Mouse (Mus musculus) heart, embryonic 14.5 days (tissue): Measurements from ENCODE around the gene Cflar. TPM values are rescaled to one million over a fixed set of nuclear protein-coding genes. Genes with fewer than 3 reads are reported as not detected.
"Not testable (repeated sequence)": the region's sequence is repeated elsewhere in the genome, so short reads cannot be mapped to it uniquely, and the experiment has no call there.

Experiments
- ATAC-seq: fragments of 200-750 bp; cut with Nextera tagmentation; 2 replicates; pipeline ENCODE4 v1.8.0; 2017; ENCODE audit warnings: low read depth, moderate TSS enrichment; ENCODE audit not compliant: insufficient number of reproducible peaks, insufficient read depth, low FRiP score
- H3K27ac ChIP-seq, 2 experiments: fragments of 200-500 bp in 1 of 2; fragments of 300-500 bp in 1 of 2; sonication (generic) in 1 of 2; replicated peaks in 1 of 2; 2 replicates each; pipeline ENCODE4 v1.5.1; 2012 to 2014; ENCODE audit warnings: low read depth in 2 of 2, low read length in 2 of 2, control low read depth in 1 of 2, mild to moderate bottlenecking in 1 of 2, mixed read lengths in 1 of 2; ENCODE audit not compliant: control insufficient read depth in 1 of 2, insufficient read depth in 1 of 2
- H3K27me3 ChIP-seq: fragments of 300-500 bp; sonication (generic); 2 replicates; pipeline ENCODE4 v1.6.1; 2014; ENCODE audit warnings: mild to moderate bottlenecking, low read length, control low read depth; ENCODE audit not compliant: control insufficient read depth, insufficient read depth
- H3K36me3 ChIP-seq: fragments of 300-500 bp; sonication (generic); 2 replicates; pipeline ENCODE4 v1.6.1; 2014; ENCODE audit warnings: mild to moderate bottlenecking, control low read depth, low read length, mixed read lengths; ENCODE audit not compliant: control insufficient read depth, insufficient read depth
- H3K4me1 ChIP-seq, 2 experiments: fragments of 200-500 bp in 1 of 2; fragments of 300-500 bp in 1 of 2; sonication (generic) in 1 of 2; 2 replicates each; pipeline ENCODE4 v1.6.1; 2012 to 2014; ENCODE audit warnings: low read length in 2 of 2, control low read depth in 1 of 2, mixed read lengths in 1 of 2; ENCODE audit not compliant: control insufficient read depth in 2 of 2, insufficient read depth in 2 of 2
- H3K4me2 ChIP-seq: fragments of 300-500 bp; sonication (generic); 2 replicates; pipeline ENCODE4 v1.6.1; 2014; ENCODE audit warnings: mild to moderate bottlenecking, low read length
- H3K4me3 ChIP-seq, 2 experiments: fragments of 200-500 bp in 1 of 2; fragments of 300-500 bp in 1 of 2; sonication (generic) in 1 of 2; 2 replicates each; pipeline ENCODE4 v1.5.1; 2012 to 2014; ENCODE audit warnings: low read length in 2 of 2, mild to moderate bottlenecking in 2 of 2, control low read depth in 1 of 2, low read depth in 1 of 2, moderate library complexity in 1 of 2; ENCODE audit not compliant: control insufficient read depth in 1 of 2, insufficient read depth in 1 of 2
- H3K9ac ChIP-seq: fragments of 300-500 bp; sonication (generic); 2 replicates; pipeline ENCODE4 v1.6.1; 2014; ENCODE audit warnings: mild to moderate bottlenecking, low read length
- H3K9me3 ChIP-seq: fragments of 300-500 bp; sonication (generic); 2 replicates; pipeline ENCODE4 v1.6.1; 2016; ENCODE audit warnings: low read length, control low read depth; ENCODE audit not compliant: control insufficient read depth
- WGBS: fragments of 180-500 bp; shearing (Covaris S2); extraction: QIAGEN DNeasy Blood & Tissue Kit; methylation state at CpG from one replicate; pipeline ENCODE4 v1.1.7; 2014; 5-methylcytosine and 5-hydroxymethylcytosine counted together
- polyA plus RNA-seq: library from polyadenylated mRNA; unstranded; fragments of >200 nt; fragmentation: Nextera tagmentation; extraction: Ambion mirVana; gene quantifications from 2 replicates; pipeline ENCODE4 v1.2.1, GENCODE M21; 2014

Gene Cflar
- polyA plus RNA-seq, result 38.7 and 42.2 TPM in 2 replicates

DNA sequence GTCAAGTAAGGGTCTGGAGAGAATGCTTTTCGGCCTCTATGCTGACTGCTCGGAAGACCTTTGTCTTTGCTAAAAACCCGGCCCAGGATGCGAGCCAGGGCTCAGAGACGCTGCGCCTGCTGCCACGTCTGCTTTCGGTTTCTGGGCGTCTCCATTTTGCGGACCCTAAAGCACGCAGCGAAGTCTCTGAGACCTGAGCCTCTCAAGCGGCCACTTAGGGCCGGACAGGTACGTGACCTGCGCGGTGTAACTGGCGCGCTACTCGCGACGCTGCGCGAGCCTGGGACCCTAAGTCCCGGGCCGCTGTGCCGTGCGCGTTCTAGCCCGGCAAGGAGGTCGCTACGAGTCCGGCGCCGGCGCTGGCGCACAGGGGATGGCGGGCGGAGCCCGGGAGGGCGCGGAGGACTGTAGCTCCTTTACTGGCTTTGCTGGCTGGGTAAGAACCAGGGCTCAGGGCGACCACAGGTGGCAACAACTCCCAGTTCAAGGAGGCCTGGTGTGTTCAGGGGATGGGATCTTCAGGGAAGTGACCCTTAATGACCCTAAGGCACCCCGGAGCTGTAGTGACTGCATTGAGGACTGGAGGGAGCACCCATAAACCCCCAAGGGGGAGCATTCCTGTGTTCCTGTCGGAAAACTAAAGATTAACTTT, at the start of gene Cflar:
Gene Cflar, plus strand, starts transcription at position 144 of the 652 bp plus-strand sequence.
- Histone ChIP-seq H3K9ac (peak within 1 kb of the TSS; percentile 95), H3K4me1 (peaks cover 2 to 14% of the 10 kb centered on the region in 2 experiments; a peak in 2 of 4 replicates)
- peak; percentile 36 for ATAC-seq

DNA sequence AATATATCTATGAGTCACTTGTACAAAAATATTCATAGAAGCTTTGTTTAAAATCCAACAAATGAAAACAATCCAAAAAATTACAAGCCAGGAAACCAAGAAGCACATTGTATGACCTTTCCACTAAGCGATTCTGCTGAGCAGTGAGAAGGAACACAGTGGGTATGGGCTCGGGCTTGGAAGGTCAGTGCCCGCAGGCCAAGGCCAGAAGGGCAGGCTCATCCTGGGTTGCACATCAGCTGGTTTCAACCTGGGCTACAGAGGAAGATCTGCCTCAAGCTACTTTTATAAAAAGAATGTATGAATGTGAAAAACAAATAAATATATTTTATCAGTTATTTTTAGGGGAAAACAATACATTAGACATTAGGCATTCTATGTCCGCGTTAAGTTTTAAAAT, 48.6 kb upstream of the Cflar start:
- not testable (repeated sequence) for H3K4me2 ChIP-seq, H3K36me3 ChIP-seq, H3K27ac ChIP-seq, H3K4me3 ChIP-seq, H3K9ac ChIP-seq, H3K9me3 ChIP-seq, ATAC-seq, H3K4me1 ChIP-seq, H3K27me3 ChIP-seq
- whole genome bisulfite sequencing, result 86% methylated on average over 5 of the region's 5 CpGs

More for the DNA sequence above, at the start of gene Cflar:
- peak within 1 kb of the TSS; percentile 74 to 88 for H3K4me3 ChIP-seq
- H3K9me3 ChIP-seq, result no peaks in the 10 kb centered on the region
- no peaks in the 10 kb centered on the region for H3K27me3 ChIP-seq
- WGBS, result under 1% methylated on average over 44 of the region's 45 CpGs
- H3K4me2 ChIP-seq, result peak within 1 kb of the TSS; percentile 85
- H3K27ac ChIP-seq, result peak within 1 kb of the TSS; percentile 99 to 100
- peaks cover 26% of the 10 kb centered on the region for H3K36me3 ChIP-seq

DNA sequence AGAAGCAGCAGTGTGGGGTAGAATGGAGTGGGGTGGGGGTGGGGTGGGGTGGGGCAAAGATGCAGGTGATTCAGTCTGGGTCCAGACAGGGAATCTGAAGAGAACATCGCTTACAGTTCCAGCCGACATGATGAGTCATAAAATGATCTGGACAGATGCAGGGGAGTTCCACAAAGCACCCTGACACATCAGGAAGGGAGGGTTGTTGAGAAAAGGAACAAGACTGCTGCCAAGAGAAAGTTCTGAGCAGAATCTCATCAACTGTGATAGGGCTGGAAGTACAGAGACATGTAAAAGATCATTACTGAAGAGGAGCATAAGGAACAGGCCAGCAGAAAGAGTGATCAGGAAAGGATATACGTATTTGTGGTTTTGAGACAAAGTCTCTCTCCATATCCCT, 47.9 kb upstream of the Cflar start:
- not testable (repeated sequence) for H3K4me2 ChIP-seq, H3K36me3 ChIP-seq, H3K4me1 ChIP-seq, H3K4me3 ChIP-seq, ATAC-seq, H3K9ac ChIP-seq, H3K9me3 ChIP-seq, H3K27me3 ChIP-seq, H3K27ac ChIP-seq
- WGBS, result 60% methylated on average over 3 of the region's 3 CpGs

- Histone ChIP-seq H3K4me1 (no peaks in the 10 kb centered on the region), H3K36me3 (no peaks in the 10 kb centered on the region), H3K27ac (no peak overlapping the region), H3K9me3 (no peaks in the 10 kb centered on the region), H3K9ac (no peak overlapping the region), H3K4me3 (no peak overlapping the region), H3K4me2 (no peak overlapping the region), H3K27me3 (no peaks in the 10 kb centered on the region)
- ATAC-seq, result no peak
- 86% methylated on average over 5 of the region's 5 CpGs for WGBS
These were observed 43.1 kb upstream of the Cflar start for GRCm38 (mm10) chr1:58668191-58668590.

- ATAC-seq, result not testable (repeated sequence)
These were observed 41.7 kb upstream of the Cflar start for GRCm38 (mm10) chr1:58669635-58670034.

DNA sequence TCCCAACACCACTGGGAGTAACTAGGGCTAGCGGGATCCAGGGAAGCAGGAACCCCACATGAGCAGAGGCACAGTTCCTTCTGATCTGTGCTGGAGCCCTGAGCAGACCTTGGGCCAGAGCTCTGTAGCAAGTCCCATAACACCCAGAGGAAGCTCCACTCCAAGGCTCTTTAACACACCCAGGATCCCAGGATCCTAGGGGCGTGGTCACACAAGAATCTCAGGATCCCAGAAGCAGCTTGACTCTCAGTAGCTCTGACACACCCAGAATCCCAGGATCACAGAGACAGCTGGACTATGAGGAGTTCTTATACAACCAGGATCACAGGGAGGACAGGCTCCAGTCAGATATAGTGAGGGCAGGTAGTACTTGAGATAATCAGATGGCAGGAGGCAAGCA, 39.2 kb upstream of the Cflar start:
- Histone ChIP-seq H3K4me2 (no peak overlapping the region), H3K9me3 (no peaks in the 10 kb centered on the region), H3K4me1 (no peaks in the 10 kb centered on the region), H3K27me3 (no peaks in the 10 kb centered on the region), H3K4me3 (no peak overlapping the region), H3K27ac (no peak overlapping the region), H3K9ac (no peak overlapping the region), H3K36me3 (no peaks in the 10 kb centered on the region)
- WGBS, result 81% methylated on average over 2 of the region's 2 CpGs
- ATAC-seq, result no peak

More at GRCm38 (mm10) chr1:58669635-58670034, 41.7 kb upstream of the Cflar start:
- H3K4me3 ChIP-seq, H3K4me1 ChIP-seq, H3K36me3 ChIP-seq, H3K27ac ChIP-seq, H3K27me3 ChIP-seq, H3K9ac ChIP-seq, H3K4me2 ChIP-seq, H3K9me3 ChIP-seq: not testable (repeated sequence)
- WGBS, result 62% methylated on average over 3 of the region's 3 CpGs

DNA sequence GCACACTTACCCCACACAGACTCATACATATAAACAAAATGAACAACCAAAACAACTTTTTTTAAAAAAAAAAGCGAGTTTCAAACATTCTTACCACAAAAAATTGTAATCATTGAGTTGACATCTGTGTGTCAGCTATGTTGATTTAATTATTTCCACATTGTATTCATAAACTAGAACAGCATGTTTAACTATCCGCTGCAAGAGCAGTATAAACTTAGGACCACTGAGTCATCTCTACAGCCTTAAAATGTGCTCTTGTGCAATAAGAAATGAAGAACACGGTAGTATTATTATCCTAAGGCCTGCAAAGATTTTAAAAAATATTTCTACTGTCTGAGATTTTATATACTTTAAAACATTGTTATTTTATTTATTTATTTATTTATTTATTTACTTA, 36.3 kb upstream of the Cflar start:
- H3K4me2 ChIP-seq, result no peak overlapping the region
- H3K36me3 ChIP-seq, result no peaks in the 10 kb centered on the region
- no peaks in the 10 kb centered on the region for H3K27me3 ChIP-seq
- no peak overlapping the region for H3K9ac ChIP-seq
- no peaks in the 10 kb centered on the region for H3K9me3 ChIP-seq
- H3K27ac ChIP-seq, result no peak overlapping the region
- H3K4me3 ChIP-seq, result no peak overlapping the region
- 72% methylated on average over 3 of the region's 3 CpGs for WGBS
- ATAC-seq, result no peak
- no peaks in the 10 kb centered on the region for H3K4me1 ChIP-seq

DNA sequence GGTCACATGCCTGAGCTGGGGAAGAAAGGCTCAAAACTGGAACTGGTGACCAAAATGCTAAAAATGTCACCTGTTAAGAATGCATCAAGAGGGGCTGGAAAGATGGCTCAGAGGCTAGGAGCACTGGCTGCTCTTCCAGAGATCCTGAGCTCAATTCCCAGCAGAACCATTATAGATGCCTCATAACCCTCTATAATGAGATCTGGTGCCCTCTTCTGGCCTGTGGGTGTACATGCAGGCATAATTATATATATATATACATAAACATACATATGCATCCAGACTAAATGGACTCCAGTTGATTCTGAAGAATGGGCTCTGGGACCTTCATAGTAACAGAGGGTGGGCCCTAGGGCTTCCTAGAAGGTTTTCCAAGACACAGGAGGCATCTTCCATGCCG, 33.7 kb upstream of the Cflar start:
- H3K4me1 ChIP-seq, result no peaks in the 10 kb centered on the region
- no peak overlapping the region for H3K4me3 ChIP-seq
- H3K9ac ChIP-seq, result no peak overlapping the region
- no peaks in the 10 kb centered on the region for H3K36me3 ChIP-seq
- ATAC-seq, result no peak
- no peaks in the 10 kb centered on the region for H3K9me3 ChIP-seq
- WGBS, result 92% methylated on average over 1 of the region's 1 CpGs
- no peaks in the 10 kb centered on the region for H3K27me3 ChIP-seq
- H3K27ac ChIP-seq, result no peak overlapping the region
- no peak overlapping the region for H3K4me2 ChIP-seq
